Mouse (Mus musculus) urinary bladder, adult 18-20 months (tissue): Measurements from ENCODE around the gene Aire.

Experiments used
- DNase-seq, 2 experiments: peaks; one replicate each; pipeline ENCODE4 v3.0.0; 2022; ENCODE audit warnings: low spot score in 2 of 2, mixed read lengths in 2 of 2

Aire gene

GRCm38 (mm10) chr10:78009184-78009944 is 34.0 kb downstream of the Aire start:
- peak; percentile 91 to 92 for DNase-seq

GRCm38 (mm10) chr10:78008169-78008568 is 35.2 kb downstream of the Aire start:
- DNase-seq: no peak

- DNase-seq: no peak
Observed at GRCm38 (mm10) chr10:78007203-78007602, 36.2 kb downstream of the Aire start.

- no peak for DNase-seq
Observed at GRCm38 (mm10) chr10:78005791-78006438, 37.5 kb downstream of the Aire start.

- no peak for DNase-seq
Observed at GRCm38 (mm10) chr10:78004479-78005100, 38.8 kb downstream of the Aire start.

GRCm38 (mm10) chr10:78002316-78002715 is 41.1 kb downstream of the Aire start:
- DNase-seq: no peak

- DNase-seq: no peak
Observed at GRCm38 (mm10) chr10:78001796-78002195, 41.6 kb downstream of the Aire start.

- no peak for DNase-seq
Observed at GRCm38 (mm10) chr10:78000200-78000599, 43.2 kb downstream of the Aire start.

DNA sequence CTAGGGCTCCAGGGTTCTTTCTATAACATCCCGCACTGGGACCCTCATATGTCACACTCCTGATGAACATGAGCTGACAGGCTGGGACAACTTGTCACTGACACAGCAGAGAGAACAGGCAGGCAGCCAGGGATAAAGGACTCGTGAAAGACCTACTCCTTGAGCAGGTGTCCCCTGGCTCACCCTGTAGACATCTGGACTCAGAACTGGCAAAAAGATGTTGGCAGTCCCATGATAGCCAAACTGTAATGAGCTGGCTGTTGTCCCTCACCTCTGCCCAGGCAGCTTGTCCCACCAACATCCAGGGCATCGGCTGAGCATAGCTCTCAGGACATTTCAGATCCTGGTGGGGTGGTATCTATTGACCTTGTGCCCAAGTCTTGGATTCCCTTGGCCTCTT is 47.8 kb downstream of the Aire start:
- DNase-seq: no peak

DNA sequence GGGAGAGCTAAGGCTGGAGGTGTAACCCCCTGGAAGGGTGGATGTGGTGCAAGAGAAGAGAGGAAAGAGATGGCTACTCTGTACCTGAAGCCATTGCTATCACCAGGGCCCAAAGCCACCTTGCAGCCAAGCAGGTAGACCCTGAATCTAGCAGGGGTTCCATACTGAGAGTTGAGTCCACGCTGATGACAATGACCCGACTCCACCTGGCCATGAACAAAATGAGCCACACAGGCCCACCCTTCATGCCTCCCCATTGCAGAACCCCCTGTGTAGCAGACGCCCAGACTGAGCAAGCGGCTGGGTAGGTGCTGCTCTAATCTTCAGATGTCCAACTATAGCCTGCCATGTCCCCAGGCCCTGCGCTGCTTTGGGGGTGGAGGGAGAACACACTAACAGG is 57.6 kb downstream of the Aire start:
- no peak for DNase-seq

- peak; percentile 43 to 48 for DNase-seq
Observed at GRCm38 (mm10) chr10:77984660-77985059, 58.8 kb downstream of the Aire start.
